Mouse (Mus musculus) heart, embryonic 11.5 days (tissue): ENCODE data around the gene Plekha5. TPM values are rescaled to one million over a fixed set of nuclear protein-coding genes. Genes with fewer than 3 reads are reported as not detected.
A peak's percentile ranks its signal among the peaks of the same experiment; 100 is the strongest.
"Not testable (repeated sequence)": the region's sequence is repeated elsewhere in the genome, so short reads cannot be mapped to it uniquely, and the experiment has no call there.

ENCODE experiments used
- ATAC-seq: fragments of 200-750 bp; cut with Nextera tagmentation; replicated peaks from 2 replicates; pipeline ENCODE4 v1.8.0; 2017; ENCODE audit warnings: moderate library complexity; ENCODE audit not compliant: insufficient number of reproducible peaks, low FRiP score, low TSS enrichment
- H3K27ac ChIP-seq: fragments of 300-500 bp; sonication (generic); 2 replicates; pipeline ENCODE4 v1.5.1; 2014; ENCODE audit warnings: mild to moderate bottlenecking, low read depth, low read length
- H3K27me3 ChIP-seq: fragments of 300-500 bp; sonication (generic); 2 replicates; pipeline ENCODE4 v1.6.1; 2014; ENCODE audit warnings: mild to moderate bottlenecking, low read length, mixed read lengths; ENCODE audit not compliant: control insufficient read depth, insufficient read depth
- H3K36me3 ChIP-seq: fragments of 300-500 bp; sonication (generic); 2 replicates; pipeline ENCODE4 v1.6.1; 2014; ENCODE audit warnings: mild to moderate bottlenecking, low read length, moderate library complexity, mixed read lengths; ENCODE audit not compliant: control insufficient read depth, insufficient read depth
- H3K4me1 ChIP-seq: fragments of 300-500 bp; sonication (generic); 2 replicates; pipeline ENCODE4 v1.6.1; 2014; ENCODE audit warnings: low read length; ENCODE audit not compliant: control insufficient read depth, insufficient read depth
- H3K4me2 ChIP-seq: fragments of 300-500 bp; sonication (generic); 2 replicates; pipeline ENCODE4 v1.6.1; 2014; ENCODE audit warnings: mild to moderate bottlenecking, moderate library complexity
- H3K4me3 ChIP-seq: fragments of 300-500 bp; sonication (generic); 2 replicates; pipeline ENCODE4 v1.5.1; 2014; ENCODE audit warnings: low read depth, low read length
- H3K9ac ChIP-seq: fragments of 300-500 bp; sonication (generic); 2 replicates; pipeline ENCODE4 v1.6.1; 2014; ENCODE audit warnings: mild to moderate bottlenecking, low read depth, low read length, moderate library complexity
- H3K9me3 ChIP-seq: fragments of 300-500 bp; sonication (generic); replicated peaks from 2 replicates; pipeline ENCODE4 v1.6.1; 2016; ENCODE audit warnings: low read length; ENCODE audit not compliant: control insufficient read depth
- WGBS: fragments of 180-500 bp; shearing (Covaris S2); extraction: QIAGEN DNeasy Blood & Tissue Kit; methylation state at CpG from one replicate; pipeline ENCODE4 v1.1.7; 2014; ENCODE audit not compliant: insufficient replicate concordance; 5-methylcytosine and 5-hydroxymethylcytosine counted together
- polyA plus RNA-seq: library from polyadenylated mRNA; unstranded; fragments of >200 nt; fragmentation: Nextera tagmentation; extraction: Ambion mirVana; gene quantifications from 2 replicates; pipeline ENCODE4 v1.2.1, GENCODE M21; 2014

Plekha5 gene
- polyA plus RNA-seq, 1 experiment from 2014 or later: 25.7 TPM

DNA sequence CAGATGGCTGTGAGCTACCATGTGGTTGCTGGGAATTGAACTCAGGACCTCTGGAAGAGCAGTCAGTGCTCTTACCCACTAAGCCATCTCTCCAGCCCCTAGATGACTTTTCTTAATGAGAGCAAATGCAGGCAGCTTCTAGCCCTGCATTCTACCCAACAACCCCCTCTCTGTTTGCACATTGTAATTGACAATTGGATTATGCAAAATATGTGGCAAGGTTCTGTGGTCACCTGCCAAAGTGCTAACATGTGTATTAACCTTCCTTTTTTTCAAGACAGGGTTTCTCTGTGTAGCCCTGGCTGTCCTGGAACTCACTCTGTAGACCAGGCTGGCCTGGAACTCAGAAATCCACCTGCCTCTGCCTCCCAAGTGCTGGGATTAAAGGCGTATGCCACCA, 109.0 kb downstream of the Plekha5 start:
- H3K9me3 ChIP-seq, H3K9ac ChIP-seq, H3K27me3 ChIP-seq, H3K4me3 ChIP-seq, ATAC-seq, H3K36me3 ChIP-seq, H3K4me1 ChIP-seq, H3K27ac ChIP-seq, H3K4me2 ChIP-seq: not testable (repeated sequence)
- WGBS: 91% methylated on average over 1 of the region's 1 CpGs

DNA sequence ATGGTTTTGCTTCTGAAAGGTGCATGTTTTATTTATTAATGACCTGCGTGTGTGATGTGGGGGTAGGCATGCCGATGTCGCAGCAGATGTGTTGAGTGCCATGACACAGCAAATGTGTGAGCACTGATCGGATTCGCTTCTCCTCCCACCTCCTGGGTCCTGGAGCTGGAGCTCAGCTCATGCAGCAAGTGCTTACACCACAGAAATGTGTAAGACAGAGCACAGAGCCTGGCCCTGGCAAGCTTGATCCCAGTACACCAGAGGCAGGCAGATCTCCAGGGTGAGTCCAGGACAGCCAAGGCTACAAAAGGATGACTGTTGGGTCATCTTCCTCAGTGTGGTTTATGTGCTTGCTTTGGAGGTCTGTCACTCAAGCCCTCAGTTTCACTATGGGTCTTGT, 109.8 kb downstream of the Plekha5 start:
- H3K4me3 ChIP-seq: no peak overlapping the region
- no peak overlapping the region for H3K27ac ChIP-seq
- H3K9me3 ChIP-seq: no peaks in the 10 kb centered on the region
- H3K27me3 ChIP-seq: no peaks in the 10 kb centered on the region
- no peaks in the 10 kb centered on the region for H3K4me1 ChIP-seq
- ATAC-seq: no peak
- H3K9ac ChIP-seq: no peak overlapping the region
- H3K4me2 ChIP-seq: no peak overlapping the region
- H3K36me3 ChIP-seq: 0 out of 2 replicates have a peak, but pooled peaks cover 2% of the 10 kb centered on the region
- WGBS: 85% methylated on average over 5 of the region's 5 CpGs

DNA sequence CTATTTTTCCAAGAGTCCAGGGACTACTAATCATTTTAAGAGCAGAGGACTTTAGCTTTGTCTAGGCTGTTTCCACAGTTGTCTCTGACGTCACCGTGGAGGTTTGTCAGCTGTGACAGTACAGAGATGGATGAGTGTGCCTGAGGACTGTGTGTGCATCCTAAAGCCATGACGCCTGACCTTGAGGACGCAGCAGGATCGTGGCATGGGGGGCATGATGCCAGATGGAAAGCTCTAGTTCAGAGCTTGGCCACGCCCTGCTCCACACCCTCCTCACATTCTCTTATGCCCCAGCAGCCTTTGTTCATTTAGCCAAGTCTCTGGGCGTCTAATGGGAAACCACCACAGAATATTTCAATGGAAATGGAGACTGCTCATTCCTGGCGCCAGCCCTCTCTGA, 111.7 kb downstream of the Plekha5 start:
- no peaks in the 10 kb centered on the region for H3K27me3 ChIP-seq
- H3K4me1 ChIP-seq: no peaks in the 10 kb centered on the region
- H3K27ac ChIP-seq: no peak overlapping the region
- no peak overlapping the region for H3K4me3 ChIP-seq
- no peak for ATAC-seq
- no peak overlapping the region for H3K4me2 ChIP-seq
- peaks cover 8% of the 10 kb centered on the region; the same call in 1 of the 2 replicates for H3K36me3 ChIP-seq
- H3K9me3 ChIP-seq: no peaks in the 10 kb centered on the region
- H3K9ac ChIP-seq: no peak overlapping the region
- WGBS: 73% methylated on average over 8 of the region's 8 CpGs

DNA sequence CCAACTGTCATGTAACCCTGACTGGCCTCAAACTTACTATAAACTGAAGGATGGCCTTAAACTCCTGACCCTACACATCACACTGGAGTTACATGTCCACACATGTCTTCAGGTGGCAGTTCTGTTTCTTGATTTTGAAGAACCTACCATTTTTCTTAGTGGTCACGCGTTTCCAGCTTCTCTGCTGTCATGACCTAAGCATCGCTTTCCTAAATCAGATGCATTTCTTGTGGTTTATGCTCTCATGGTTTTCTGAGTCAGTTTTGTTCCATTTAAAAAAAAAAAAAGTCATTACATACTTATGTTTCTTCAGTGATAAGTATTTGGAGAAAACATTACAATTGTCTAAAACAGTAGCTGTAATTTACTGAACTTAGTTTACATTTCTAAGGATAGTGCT, 118.1 kb downstream of the Plekha5 start:
- peaks cover 6% of the 10 kb centered on the region; the same call in 1 of the 2 replicates for H3K36me3 ChIP-seq
- no peak overlapping the region for H3K27ac ChIP-seq
- no peak for ATAC-seq
- H3K9me3 ChIP-seq: no peaks in the 10 kb centered on the region
- H3K4me1 ChIP-seq: peaks cover 8% of the 10 kb centered on the region
- no peak overlapping the region for H3K4me3 ChIP-seq
- H3K4me2 ChIP-seq: no peak overlapping the region
- WGBS: 92% methylated on average over 3 of the region's 3 CpGs
- no peaks in the 10 kb centered on the region for H3K27me3 ChIP-seq
- H3K9ac ChIP-seq: no peak overlapping the region

DNA sequence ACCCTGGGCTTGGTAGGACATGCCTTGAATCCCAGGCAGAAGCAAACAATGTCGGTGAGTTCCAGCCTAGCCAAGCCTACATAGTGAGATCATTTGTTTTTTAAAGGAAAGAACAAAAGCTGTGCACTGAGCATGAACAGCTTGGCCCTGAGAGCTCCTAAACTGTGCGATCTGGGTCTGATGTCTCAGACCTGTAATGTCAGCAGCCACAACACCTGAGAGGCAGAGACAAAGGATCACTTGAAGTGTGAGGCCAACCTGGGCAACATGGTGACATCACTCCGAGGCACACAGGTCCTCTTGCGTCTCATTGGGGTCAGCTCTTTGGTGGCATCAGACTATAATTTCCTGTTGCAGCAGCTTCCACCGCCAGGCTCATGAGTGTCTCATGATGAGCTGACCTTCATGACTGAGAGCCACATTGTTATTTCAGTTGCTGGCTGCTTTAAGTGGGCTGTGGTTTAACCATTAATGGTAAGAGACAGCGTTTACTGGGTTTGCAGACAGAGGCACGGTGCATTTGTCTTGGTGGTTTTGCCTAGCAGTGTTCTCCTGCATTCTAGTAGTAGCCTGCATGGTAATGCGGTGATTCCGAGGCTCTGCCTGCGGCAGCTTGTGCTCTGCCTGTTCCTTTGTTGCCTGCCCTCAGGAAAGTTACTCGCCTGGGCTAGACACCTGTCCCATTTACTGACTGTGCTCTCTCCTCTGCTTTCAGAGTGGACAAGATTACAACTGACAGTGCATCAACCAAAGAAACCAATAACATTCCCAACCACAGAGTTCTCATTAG, 119.3 kb downstream of the Plekha5 start:
- Histone ChIP-seq H3K4me2 (no peak overlapping the region), H3K9ac (no peak overlapping the region), H3K27me3 (no peaks in the 10 kb centered on the region), H3K9me3 (no peaks in the 10 kb centered on the region), H3K4me1 (peaks cover 20% of the 10 kb centered on the region), H3K27ac (0 out of 2 replicates have a peak overlapping the region, but pooled peaks have one; percentile 2), H3K4me3 (no peak overlapping the region), H3K36me3 (peaks cover 6% of the 10 kb centered on the region; the same call in 1 of the 2 replicates)
- 74% methylated on average over 11 of the region's 11 CpGs for WGBS
- ATAC-seq: no peak

DNA sequence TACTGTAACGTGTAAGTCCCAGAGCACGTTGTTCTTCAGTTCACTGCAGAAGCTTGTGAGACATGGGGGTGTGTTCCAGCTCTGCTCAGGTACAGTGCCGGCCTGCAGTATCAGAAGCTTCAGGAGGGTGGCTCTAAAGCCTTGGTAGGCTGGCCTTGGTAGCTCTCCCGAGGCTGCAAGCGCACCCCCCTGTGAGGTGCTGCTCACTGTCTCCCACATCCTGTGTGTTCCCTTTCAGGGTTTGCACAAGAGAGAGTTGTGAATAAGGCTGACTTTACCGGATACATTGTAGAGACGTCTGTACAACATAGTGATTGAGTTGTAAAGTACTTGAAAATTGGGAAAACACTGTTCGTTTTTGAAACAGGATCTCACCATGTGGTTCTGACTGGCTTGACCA, 122.2 kb downstream of the Plekha5 start:
- Histone ChIP-seq H3K4me3 (no peak overlapping the region), H3K36me3 (peaks cover 4% of the 10 kb centered on the region), H3K27me3 (no peaks in the 10 kb centered on the region), H3K4me1 (peaks cover 22% of the 10 kb centered on the region), H3K27ac (peak overlapping the region; percentile 64; the same call in 1 of the 2 replicates), H3K9me3 (no peaks in the 10 kb centered on the region), H3K4me2 (peak overlapping the region; percentile 51), H3K9ac (no peak overlapping the region)
- WGBS: 71% methylated on average over 8 of the region's 8 CpGs
- ATAC-seq: 0 out of 2 replicates have a peak, but pooled peaks have one; percentile 1

DNA sequence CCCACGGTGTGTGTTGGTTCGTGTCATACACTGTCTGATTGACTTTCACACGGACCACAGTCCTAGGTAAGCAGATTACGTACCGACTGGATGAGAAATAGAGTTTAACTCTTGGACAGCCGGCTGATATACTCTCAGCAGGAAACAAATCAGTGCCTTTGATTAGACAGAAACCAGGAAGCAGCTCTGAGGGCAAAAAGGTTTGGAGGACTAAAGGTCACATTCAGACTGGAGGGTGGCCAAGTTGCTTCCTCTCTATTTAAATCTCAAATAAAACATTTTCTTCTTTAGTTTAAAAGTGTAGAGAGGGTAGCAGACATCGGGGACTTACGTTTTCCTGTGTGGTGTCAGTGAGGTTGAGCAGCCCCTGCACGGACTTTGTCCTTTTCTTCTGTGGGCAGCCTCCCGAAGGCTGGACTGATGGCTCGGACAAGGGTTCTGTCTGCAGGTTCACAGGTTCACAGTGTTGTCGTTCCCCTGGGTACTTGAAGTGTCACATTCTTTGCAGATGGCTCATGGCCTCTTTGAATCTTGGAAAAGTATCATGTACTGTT, 122.9 kb downstream of the Plekha5 start:
- Histone ChIP-seq H3K9ac (no peak overlapping the region), H3K4me3 (no peak overlapping the region), H3K27me3 (no peaks in the 10 kb centered on the region), H3K36me3 (peaks cover 4% of the 10 kb centered on the region), H3K27ac (peak overlapping the region; percentile 64), H3K4me2 (peak overlapping the region; percentile 51), H3K9me3 (no peaks in the 10 kb centered on the region), H3K4me1 (peaks cover 22% of the 10 kb centered on the region)
- WGBS: 22% methylated on average over 12 of the region's 12 CpGs
- peak; percentile 20; the same call in 1 of the 2 replicates for ATAC-seq

DNA sequence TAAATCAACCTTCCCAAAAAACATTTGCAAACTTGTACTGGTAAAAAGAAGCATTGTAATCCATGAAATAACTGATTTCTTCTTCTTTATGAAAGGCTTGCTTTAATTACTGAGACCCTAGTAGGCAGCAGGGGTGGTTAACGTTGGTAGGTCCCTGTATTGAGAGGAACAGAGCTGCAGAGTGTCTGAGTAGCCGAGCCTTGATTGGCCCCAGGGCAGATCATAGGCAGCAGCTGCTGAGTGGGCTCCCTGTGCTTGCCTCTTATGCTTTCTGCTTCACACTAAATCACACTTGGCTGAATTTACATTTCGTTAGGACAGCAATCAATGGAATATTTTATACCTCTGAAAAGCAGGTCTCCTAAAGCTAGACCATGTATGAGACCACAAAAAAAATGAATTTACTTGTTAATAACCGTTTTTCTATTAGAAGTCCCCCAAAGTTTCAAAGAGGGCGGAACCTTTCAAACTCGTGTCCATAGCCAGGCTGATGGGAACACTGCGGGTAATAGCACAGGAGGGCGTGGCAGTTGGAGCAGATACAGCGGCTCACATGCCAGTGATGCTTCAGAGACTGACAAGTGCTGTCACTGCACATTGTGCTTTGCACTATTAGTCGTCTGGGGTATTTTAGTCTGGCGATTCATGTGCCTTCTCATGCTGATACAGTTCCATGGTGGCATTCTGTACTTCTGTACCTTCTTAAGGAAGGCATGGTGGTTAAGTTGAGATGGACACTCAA, 123.5 kb downstream of the Plekha5 start:
- no peak overlapping the region for H3K9ac ChIP-seq
- H3K27ac ChIP-seq: peak overlapping the region; percentile 64; the same call in 1 of the 2 replicates
- peaks cover 4% of the 10 kb centered on the region for H3K36me3 ChIP-seq
- no peak overlapping the region for H3K4me3 ChIP-seq
- H3K4me1 ChIP-seq: peaks cover 22% of the 10 kb centered on the region
- no peak for ATAC-seq
- no peaks in the 10 kb centered on the region for H3K27me3 ChIP-seq
- no peaks in the 10 kb centered on the region for H3K9me3 ChIP-seq
- peak overlapping the region; percentile 51 for H3K4me2 ChIP-seq
- WGBS: 61% methylated on average over 11 of the region's 11 CpGs
